Mouse (Mus musculus) olfactory bulb, adult 2 months (tissue): ENCODE measurements around the gene Tpp2. TPM values are rescaled to one million over a fixed set of nuclear protein-coding genes. Genes with fewer than 3 reads are reported as not detected.
"Not testable (repeated sequence)": the region's sequence is repeated elsewhere in the genome, so short reads cannot be mapped to it uniquely, and the experiment has no call there.

Experiments used
- H3K27ac ChIP-seq: fragments of 200-500 bp; 2 replicates; pipeline ENCODE4 v1.5.1; 2012; ENCODE audit warnings: low read depth, low read length; ENCODE audit not compliant: insufficient read depth
- H3K4me1 ChIP-seq: fragments of 200-500 bp; 2 replicates; pipeline ENCODE4 v1.6.1; 2012; ENCODE audit warnings: low read length; ENCODE audit not compliant: control insufficient read depth, insufficient read depth
- H3K4me3 ChIP-seq: fragments of 200-500 bp; 2 replicates; pipeline ENCODE4 v1.5.1; 2012; ENCODE audit warnings: mild to moderate bottlenecking, low read depth, low read length, moderate library complexity; ENCODE audit not compliant: insufficient read depth
- CTCF ChIP-seq: fragments of 200-500 bp; IDR thresholded peaks from 2 replicates; pipeline ENCODE4 v1.5.1; 2012; ENCODE audit warnings: low read depth, mild to moderate bottlenecking, low read length, moderate library complexity; ENCODE audit not compliant: insufficient read depth
- POLR2A ChIP-seq: fragments of 200-500 bp; IDR thresholded peaks from 2 replicates; pipeline ENCODE4 v1.6.1; 2012; ENCODE audit warnings: mild to moderate bottlenecking, low read depth, low read length, moderate library complexity; ENCODE audit not compliant: insufficient read depth
- WGBS: fragments of 180-500 bp; shearing (Covaris S2); methylation state at CpG from one replicate; pipeline ENCODE4 v1.1.7; 2018; 5-methylcytosine and 5-hydroxymethylcytosine counted together
- polyA plus RNA-seq: library from polyadenylated mRNA; stranded (reverse); fragments of >200 nt; gene quantifications from 2 replicates; pipeline ENCODE4 v1.2.4, GENCODE M21; 2012; ENCODE audit warnings: low replicate concordance; ENCODE audit not compliant: missing spikeins, insufficient read depth, insufficient read length

Gene Tpp2
- polyA plus RNA-seq = 104 TPM in 1 of 2 replicates, not detected in the other

DNA sequence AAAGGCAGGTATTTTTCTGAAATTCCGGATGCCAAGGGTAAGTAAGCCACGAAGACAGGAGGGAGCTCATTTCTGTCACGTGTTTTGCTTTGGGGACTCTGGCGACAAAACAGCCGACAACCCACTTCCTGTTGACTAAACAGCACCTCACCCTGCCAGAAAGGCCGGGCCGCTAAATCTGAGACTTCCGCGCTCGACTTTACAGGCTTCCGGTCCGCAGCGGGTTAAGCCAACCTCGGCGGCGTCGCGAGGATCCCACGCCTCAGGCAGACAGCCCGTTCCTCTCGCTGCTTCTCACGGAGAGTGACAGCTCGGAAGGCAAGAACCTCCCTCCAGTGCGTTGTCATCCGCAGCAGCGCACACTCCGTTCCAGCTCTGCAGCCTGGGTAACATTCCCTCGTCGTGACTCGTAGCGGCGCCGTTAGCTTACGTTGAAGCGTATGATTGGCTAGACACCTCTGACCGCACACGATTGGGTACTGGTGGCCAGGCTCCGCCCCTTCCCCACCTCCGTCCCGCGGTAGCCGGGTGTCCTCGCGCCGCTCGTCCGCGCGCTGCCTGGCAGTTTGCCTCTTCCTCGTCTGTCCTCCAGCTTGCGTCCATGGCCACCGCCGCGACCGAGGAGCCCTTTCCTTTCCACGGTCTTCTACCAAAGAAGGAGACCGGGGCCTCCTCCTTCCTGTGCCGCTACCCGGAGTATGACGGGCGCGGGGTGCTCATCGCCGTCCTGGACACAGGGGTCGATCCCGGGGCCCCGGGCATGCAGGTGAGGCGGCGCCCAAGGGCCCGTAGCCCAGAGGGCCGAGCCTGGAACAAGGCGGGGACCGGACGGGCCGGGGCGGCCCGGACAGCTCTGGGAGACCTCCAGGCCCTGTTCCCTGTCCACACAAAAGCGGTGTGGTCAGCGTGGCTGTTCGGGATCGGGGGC, at the start of gene Tpp2:
Gene Tpp2, plus strand, starts transcription at position 160 of the 928 bp plus-strand sequence.
- Histone ChIP-seq H3K27ac (peak within 1 kb of the TSS; percentile 99), H3K4me1 (no peaks in the 10 kb centered on the region), H3K4me3 (peak within 1 kb of the TSS; percentile 84)
- TF ChIP-seq POLR2A = peak; percentile 83
- no peak for TF ChIP-seq CTCF
- WGBS = under 1% methylated on average over 81 of the region's 81 CpGs

DNA sequence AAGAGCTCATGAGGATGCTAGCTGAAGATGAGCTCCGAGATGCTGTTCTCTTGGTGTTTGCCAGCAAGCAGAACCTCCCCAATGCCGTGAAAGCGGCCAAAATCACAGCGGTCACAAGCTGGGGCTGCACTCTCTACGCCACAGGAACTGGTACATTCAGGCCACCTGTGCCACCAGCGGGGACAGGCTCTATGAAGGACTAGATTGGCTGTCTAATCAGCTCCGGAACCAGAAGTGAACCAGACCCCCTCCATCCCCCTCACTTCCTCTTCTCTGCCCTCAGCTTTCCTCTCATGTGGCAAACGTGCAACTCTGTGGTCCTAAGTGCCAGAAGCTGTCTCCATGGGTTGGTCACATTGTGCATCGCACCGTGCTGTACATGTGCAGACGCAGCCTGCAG, 45.1 kb upstream of the Tpp2 start:
- H3K4me3 ChIP-seq, H3K4me1 ChIP-seq, H3K27ac ChIP-seq: not testable (repeated sequence)
- WGBS = 92% methylated on average over 11 of the region's 11 CpGs

DNA sequence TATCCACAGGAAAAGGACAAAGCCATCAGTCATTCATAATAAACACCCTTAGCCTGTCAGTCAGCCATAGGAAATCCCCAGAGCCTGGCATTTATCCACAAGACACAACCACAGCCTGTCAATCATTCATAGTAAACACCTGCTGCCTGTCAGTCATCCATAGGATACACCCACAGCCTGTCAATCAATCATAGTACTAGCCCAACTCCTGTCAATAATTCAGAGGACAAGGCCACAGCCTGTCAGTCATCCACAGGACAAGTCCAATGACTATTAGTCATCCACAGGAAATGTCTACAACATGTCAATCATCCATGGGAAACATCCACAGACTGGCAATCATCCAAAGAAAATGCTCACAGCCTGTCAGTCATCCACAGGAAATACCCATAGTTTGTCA, 37.7 kb upstream of the Tpp2 start:
- no peak for TF ChIP-seq CTCF
- no peak for TF ChIP-seq POLR2A
- Histone ChIP-seq H3K27ac (no peak overlapping the region), H3K4me3 (no peak overlapping the region), H3K4me1 (peaks cover 9% of the 10 kb centered on the region; the same call in 1 of the 2 replicates)

DNA sequence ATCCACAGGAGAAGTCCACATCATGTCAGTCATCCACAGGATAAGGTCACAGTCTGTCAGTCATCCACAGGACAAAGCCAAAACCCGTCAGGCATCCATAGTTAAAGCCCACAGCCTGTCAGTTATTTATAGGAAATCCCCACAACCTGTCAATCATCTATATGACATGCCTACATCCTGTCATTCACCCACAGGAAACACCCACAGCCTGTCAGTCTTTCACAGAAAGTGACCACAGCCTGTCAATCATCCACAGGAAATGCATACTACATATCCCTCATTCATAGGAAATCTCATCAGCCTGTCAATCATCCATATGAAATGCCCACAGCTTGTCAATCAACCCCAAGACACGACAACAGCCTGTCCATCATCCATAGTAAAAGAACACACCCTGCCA, 36.3 kb upstream of the Tpp2 start:
- 78% methylated on average over 2 of the region's 2 CpGs for WGBS
- no peak overlapping the region for H3K27ac ChIP-seq
- H3K4me3 ChIP-seq = no peak overlapping the region
- no peak for TF ChIP-seq POLR2A
- TF ChIP-seq CTCF = no peak
- peaks cover 9% of the 10 kb centered on the region; the same call in 1 of the 2 replicates for H3K4me1 ChIP-seq

DNA sequence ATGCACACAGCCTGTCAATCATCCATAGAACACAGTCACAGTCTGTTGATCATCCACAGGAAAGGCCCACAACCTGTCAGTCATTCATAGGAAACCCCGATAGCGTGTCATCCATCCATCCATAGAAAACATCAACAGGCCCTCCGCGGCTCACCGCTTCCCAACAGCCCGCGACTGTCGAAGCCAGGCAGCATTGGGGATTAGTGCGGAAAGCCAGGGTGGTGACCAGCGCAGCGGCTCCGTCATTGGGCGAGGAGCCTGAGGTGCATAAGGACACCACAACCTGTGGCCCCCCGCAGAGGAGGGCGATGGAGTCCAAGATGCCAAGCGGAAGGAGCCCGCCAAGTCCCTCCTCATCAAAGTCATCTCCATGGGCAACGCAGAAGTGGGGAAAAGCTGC, 35.5 kb upstream of the Tpp2 start:
- peaks cover 9% of the 10 kb centered on the region; the same call in 1 of the 2 replicates for H3K4me1 ChIP-seq
- 91% methylated on average over 18 of the region's 18 CpGs for WGBS
- no peak for TF ChIP-seq POLR2A
- TF ChIP-seq CTCF = no peak

DNA sequence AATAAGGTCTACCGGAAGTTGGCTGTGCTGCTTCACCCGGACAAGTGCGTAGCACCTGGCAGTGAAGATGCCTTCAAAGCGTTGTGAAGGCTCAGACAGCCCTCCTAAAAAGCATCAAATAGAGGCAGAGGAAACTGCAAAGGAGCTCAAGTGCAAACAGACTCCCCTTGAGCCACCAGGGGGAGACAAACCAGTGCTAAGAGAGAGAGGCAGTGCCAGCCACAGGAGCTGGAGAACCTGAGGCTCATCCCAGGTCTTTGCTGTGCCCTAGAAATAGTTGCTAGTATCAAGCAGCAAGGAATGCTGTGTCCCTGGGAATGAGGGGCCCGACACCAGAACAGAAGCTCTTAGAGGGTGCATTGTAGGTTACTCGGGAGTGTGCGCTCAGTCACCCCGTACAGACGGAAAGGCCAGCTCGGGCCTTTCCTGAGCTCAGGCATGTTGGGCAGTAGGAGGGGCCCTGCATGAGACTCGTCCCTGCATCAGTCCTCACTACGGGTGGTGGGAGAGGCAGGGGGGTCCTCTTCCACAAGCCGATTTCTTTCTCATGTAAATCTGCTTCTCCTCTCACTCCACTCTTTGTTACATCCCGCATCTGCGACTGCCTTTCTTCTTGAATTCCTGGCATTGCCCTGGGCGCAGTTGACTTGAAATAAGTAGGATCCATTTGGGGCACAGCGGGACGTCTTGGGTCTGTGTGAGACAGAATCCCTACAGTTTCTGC, 34.3 kb upstream of the Tpp2 start:
- TF ChIP-seq POLR2A (no peak), CTCF (peak; percentile 63; the same call in 1 of the 2 replicates)
- no peak overlapping the region for H3K4me3 ChIP-seq
- H3K4me1 ChIP-seq = peaks cover 9% of the 10 kb centered on the region; the same call in 1 of the 2 replicates
- 18% methylated on average over 18 of the region's 18 CpGs for WGBS
- H3K27ac ChIP-seq = no peak overlapping the region

More for the DNA sequence above, 35.5 kb upstream of the Tpp2 start:
- Histone ChIP-seq H3K27ac (no peak overlapping the region), H3K4me3 (no peak overlapping the region)

DNA sequence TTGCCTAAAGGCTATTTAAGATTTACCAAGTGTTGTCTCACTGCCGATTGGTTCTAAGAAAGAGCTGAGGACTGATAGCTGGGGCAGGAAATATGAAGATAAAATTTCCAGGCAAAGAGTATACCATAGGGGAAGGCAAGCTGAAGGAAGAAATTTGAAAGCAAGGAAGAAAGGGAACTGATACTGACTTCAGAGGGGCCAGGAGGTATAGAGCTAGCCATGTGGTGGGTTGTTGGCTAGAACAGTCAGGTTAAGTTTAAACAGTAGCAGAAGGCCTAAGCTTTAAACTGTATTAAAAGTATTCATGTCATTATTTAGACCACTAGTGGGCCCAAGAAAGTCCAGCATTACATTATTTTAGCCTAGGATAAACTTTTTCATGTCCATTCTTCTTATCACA, 31.0 kb upstream of the Tpp2 start:
- no peak for TF ChIP-seq CTCF
- TF ChIP-seq POLR2A = no peak
- 91% methylated on average over 1 of the region's 1 CpGs for WGBS
- H3K27ac ChIP-seq = no peak overlapping the region
- H3K4me1 ChIP-seq = peaks cover 9% of the 10 kb centered on the region; the same call in 1 of the 2 replicates
- no peak overlapping the region for H3K4me3 ChIP-seq

DNA sequence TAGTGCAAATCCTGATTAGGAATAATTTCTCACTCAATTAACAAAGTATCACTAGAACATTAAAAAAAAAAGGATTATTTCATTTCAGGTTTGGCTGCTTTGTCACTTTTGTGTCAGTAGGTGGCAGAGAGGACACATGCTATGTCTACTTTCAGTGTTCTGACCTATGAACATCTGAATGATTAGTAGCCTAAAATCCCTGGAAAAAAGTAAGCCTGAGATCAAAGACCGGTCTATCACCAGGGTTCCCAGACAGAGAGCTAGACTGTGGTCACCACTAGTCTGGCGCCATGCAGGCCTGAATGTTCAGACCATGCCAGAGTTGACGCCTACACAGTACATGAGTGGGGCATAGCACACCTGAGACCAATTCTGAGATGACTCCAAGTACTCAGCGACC, 30.6 kb upstream of the Tpp2 start:
- 74% methylated on average over 4 of the region's 4 CpGs for WGBS
- TF ChIP-seq POLR2A (no peak), CTCF (no peak)
- peaks cover 9% of the 10 kb centered on the region; the same call in 1 of the 2 replicates for H3K4me1 ChIP-seq
- no peak overlapping the region for H3K27ac ChIP-seq
- H3K4me3 ChIP-seq = no peak overlapping the region

DNA sequence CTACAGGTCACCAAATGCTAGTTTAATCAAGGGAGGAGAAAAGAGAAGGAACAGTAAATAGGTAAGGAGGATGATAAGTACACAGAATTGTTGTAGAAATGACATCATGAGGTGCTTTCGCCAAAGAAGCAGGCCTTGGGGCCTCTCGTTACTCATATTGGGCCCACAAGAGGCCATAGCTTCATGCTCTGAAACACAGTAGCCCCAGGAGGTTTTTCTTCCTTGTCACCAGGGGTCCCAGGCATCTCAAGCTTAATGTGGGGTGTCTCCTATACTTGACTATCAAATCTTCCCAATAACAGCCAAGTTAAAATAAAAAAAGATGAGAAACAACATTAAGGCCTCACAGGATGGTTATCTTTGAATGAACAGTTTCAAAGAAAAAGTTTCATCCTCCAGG, 18.0 kb upstream of the Tpp2 start:
- no peaks in the 10 kb centered on the region for H3K4me1 ChIP-seq
- WGBS = 57% methylated on average over 2 of the region's 2 CpGs
- no peak for TF ChIP-seq POLR2A
- no peak for TF ChIP-seq CTCF

More for the DNA sequence above, 18.0 kb upstream of the Tpp2 start:
- no peak overlapping the region for H3K27ac ChIP-seq
- no peak overlapping the region for H3K4me3 ChIP-seq
